Mouse (Mus musculus) small intestine, adult 2 months (tissue): Measurements from ENCODE around the gene Vmn1r28.

Source experiments
- CTCF ChIP-seq: fragments of 200-500 bp; IDR thresholded peaks from 2 replicates; pipeline ENCODE4 v1.5.1; 2012; ENCODE audit warnings: low read depth, mild to moderate bottlenecking, control low read depth, inconsistent platforms, low read length, moderate library complexity, mixed read lengths; ENCODE audit not compliant: insufficient replicate concordance, insufficient read length; ENCODE audit errors: extremely low read depth
- POLR2A ChIP-seq: fragments of 200-500 bp; IDR thresholded peaks from 2 replicates; pipeline ENCODE4 v1.6.1; 2012; ENCODE audit warnings: low read depth, mild to moderate bottlenecking, control low read depth, inconsistent platforms, low read length, moderate library complexity

- TF ChIP-seq POLR2A (no peak), CTCF (no peak)
Observed at GRCm38 (mm10) chr6:58292201-58292600, 30.4 kb downstream of the Vmn1r28 start.
